Mouse (Mus musculus) left cerebral cortex, adult 18-20 months (tissue): Measurements from ENCODE around the gene Cx3cl1. TPM values are rescaled to one million over a fixed set of nuclear protein-coding genes. Genes with fewer than 3 reads are reported as not detected.

ENCODE experiments used
- DNase-seq, 2 experiments: peaks; one replicate each; pipeline ENCODE4 v3.0.0; 2021 to 2022; ENCODE audit warnings: low spot score in 2 of 2, mixed read lengths in 1 of 2
- total RNA-seq, 2 experiments: library from RNA; stranded (reverse); gene quantifications; 2 replicates each; pipeline ENCODE4 v1.2.3; 2021

Gene Cx3cl1
- total RNA-seq, 2 experiments from 2014 or later = 569 to 570 TPM

DNA sequence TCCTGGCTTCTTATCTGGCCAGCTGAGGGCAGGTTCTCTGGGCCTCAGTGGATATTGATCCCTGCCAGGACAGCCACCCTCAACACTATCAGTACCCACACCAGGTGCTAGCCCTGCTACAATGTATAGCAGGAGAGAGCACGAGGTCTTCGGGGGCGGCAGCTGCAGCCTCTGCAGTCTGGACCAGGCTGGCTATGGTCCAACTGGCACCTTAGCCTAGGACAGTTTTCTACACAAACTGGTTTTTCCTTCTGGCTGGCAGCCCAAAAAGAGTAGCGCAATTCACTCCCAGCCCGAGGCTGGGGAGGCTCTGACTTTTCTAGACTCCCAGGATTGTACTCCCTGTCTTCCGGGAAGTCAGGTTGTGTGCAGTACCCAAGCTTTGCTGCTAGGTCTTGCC is 864 bp upstream of the Cx3cl1 start:
- DNase-seq = no peak

DNA sequence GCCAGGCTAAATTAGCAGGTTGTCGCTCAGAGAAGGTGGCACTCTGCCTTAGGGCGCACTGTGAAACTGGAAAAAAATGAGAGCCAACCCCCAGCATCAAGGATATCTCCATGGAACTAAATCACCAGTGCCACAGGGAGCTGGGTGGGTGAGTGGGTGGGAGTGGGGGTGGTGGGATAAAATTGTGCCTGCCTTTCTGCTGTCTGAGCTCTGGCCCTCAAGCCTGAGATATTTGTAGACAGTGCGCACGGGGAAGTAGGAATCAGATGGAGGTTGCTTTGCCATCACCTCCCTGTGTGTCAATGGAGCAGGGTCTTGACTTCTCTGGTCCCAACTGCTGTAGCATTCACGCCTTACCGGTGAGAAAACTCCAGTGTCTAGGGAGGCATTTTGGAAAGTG is 1.2 kb downstream of the Cx3cl1 start:
- peak; percentile 46 to 61 for DNase-seq

DNA sequence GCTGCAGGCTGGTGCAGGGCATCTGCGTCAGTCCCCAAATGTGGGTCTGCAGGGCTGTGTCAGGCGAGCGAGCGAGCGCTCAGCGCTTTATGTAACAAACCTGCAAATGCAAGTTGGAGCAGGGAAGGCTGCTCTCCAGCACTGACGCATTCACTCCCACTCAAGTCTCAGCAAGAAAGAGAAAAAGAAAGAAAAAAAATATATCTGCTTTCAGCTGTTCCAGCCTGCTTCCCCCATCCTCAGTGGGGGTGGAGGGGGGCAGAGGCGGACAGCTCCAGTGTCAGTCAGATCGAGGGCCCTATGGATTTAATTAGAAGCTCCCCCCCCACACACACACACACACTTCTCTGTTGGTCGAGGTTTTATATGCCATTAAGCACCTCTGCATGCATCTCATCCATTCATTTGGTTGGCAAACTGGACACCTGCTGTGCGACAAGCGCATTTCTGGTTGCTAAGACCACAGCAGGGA is 1.9 kb downstream of the Cx3cl1 start:
- DNase-seq = peak; percentile 77 to 86

DNA sequence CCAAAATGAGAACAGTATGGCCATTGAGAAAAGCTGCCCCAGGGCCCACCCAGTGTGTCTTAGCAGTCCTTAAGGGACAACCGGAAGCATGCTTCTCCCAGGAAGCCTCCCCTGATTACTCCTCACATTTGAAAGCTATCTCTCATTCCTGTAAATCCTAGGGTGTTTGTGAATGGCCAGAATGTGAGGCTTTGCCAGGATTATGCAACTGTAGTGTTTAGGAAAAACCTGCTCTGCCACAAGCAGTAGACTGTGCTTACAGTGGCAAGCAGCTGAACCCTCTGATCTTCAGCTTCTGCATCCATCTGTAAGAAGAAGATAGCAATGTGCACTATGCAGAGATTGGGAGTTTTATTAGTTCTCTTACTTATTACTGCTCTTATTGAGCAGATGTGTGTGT is 2.8 kb downstream of the Cx3cl1 start:
- DNase-seq = no peak

DNA sequence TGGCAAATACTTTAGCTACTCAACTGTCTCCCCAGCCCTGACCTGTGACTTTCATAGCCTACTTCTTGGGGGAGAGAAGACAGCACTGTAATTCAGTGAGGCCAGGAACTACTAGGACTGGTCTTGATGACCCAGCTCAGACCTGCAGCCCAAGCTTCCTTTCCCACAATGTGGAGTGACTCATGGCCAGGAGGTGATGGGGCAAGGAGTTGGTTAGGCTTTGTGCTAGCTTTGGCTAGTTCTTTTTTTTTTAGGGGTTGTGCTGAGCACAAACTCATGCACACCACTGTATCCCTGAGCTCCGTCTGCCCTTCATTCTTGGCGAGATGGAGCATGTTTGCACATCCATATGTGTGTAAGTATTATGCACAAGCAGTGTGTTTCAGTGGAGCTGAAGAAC is 4.5 kb downstream of the Cx3cl1 start:
- no peak for DNase-seq

DNA sequence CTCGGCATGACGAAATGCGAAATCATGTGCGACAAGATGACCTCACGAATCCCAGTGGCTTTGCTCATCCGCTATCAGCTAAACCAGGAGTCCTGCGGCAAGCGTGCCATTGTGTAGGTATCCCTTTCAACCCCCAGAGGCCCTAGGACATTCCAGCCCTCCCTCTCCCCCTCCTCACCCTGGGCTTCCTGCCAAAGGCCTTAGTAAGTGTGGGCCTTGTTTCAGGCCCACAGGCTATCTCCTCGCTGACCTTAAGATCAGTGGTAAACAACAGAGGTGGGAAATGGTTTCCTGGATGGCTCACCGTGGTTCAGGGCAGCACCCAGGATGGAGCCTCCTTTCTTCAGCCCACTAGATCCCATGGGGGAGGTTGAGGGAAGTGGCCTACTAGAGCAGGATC is 6.2 kb downstream of the Cx3cl1 start:
- no peak for DNase-seq

DNA sequence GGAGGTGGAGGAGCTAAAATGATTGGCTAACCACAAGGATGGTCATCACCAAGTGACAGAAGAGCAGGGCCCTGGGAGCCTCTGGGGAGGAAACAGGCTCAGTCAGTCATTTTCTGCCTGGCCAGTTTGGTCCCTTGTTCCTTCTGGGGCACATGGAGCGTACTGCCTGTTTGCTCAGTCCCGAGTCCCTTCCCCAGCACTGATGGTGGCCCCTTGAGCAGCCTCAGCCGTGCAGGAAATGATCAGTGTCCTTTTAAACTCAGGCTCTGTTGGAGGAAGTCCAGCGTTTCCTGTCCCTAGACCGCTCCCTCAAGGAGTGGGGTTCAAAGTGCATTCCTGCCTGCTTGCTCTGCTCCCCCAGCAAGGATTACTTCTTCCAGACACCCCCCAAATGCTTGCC is 6.7 kb downstream of the Cx3cl1 start:
- DNase-seq = no peak

DNA sequence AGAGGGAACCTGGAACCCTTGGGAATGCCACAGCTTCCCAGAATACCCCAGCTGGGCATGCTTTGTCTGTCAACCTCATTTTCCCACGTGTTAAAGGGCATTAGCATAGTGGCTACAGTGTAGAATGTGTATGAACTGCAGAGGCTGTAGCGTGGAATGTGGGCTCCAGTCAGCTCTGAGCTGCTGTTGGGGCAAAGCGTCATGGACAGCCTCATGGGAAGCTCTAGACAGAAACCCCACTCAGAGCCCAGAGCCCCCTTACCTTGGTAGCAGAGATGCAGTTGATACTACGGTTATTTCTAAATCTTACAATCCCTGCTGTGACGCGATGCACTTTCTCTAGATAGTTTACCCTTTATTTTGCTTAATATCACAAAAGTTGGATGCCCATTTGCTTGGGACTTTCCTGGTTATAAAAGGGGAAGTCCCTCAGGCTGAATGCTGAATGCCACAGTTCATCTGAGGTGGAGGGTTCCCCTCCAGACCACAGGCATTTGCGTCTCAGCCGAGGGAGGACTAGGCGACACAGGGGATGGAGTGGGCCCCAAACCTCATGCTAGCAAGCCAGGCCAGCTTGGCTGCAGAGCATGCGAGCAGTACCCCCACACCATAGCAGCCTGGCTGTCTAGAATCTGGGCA is 7.2 kb downstream of the Cx3cl1 start:
- DNase-seq = no peak

DNA sequence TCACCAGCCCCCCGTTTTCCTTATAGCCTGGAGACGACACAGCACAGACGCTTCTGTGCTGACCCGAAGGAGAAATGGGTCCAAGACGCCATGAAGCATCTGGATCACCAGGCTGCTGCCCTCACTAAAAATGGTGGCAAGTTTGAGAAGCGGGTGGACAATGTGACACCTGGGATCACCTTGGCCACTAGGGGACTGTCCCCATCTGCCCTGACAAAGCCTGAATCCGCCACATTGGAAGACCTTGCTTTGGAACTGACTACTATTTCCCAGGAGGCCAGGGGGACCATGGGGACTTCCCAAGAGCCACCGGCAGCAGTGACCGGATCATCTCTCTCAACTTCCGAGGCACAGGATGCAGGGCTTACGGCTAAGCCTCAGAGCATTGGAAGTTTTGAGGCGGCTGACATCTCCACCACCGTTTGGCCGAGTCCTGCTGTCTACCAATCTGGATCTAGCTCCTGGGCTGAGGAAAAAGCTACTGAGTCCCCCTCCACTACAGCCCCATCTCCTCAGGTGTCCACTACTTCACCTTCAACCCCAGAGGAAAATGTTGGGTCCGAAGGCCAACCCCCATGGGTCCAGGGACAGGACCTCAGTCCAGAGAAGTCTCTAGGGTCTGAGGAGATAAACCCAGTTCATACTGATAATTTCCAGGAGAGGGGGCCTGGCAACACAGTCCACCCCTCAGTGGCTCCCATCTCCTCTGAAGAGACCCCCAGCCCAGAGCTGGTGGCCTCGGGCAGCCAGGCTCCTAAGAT is 7.9 kb downstream of the Cx3cl1 start:
- DNase-seq = no peak

DNA sequence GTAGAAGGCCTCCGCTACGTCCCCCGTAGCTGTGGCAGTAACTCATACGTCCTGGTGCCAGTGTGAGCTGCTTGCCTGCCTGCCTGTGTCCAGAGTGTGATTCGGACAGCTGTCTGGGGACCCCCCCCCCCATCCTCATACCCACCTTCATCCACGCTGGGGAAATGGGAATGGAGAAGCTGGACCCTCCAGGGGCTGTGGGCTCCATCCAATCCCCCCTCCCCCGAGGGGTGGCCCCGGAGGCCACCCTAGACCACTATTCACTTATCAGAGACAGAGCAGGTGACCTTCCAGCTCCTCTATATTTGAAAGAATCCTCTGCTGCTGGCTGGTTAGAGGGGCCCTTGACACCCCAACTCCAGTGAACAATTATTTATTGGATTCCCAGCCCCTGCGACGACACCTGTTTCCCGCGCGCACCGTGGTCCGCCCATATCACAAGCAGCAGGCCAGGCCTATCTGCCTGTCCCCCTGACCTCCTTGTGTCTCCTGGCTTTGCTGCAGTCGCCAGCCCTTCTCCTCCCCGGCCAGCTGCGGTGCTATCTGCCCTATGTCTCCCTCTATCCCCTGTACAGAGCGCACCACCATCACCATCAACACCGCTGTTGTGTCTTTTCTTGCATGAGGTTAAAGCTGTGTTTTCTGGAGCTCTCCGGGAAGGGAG is 8.8 kb downstream of the Cx3cl1 start:
- no peak for DNase-seq

DNA sequence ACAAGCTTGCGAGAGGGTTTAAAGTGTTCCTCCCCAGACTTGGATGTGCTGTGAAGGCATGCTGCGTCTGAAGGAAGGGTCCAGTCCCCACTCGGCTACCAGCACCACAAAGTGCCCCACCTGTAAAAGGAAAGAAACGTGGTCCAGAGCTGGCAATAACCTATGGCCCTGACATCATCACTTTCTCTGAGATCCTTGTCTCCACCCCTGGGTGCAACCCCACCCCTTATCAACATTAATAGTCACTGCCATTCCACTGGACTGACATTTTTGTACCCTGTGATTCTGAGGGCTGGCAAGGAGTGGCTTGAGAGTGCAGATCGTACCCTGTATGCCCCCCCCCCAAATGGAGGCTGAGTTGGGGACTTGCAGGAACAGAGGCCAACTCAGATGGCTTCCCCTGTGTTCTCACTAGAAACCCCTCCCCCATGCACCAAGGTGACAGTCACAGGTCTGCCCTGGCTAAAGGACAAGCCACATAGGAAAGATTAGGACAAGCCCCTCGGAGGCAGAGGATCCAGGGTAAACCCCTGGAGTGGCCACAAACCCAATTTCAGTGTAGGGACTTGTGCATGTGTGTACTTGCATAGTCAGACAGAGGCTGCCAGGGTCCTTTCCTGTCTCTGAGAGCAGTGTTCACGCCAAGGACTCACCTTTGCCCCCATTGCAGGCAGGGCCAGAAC is 9.5 kb downstream of the Cx3cl1 start:
- DNase-seq = no peak

DNA sequence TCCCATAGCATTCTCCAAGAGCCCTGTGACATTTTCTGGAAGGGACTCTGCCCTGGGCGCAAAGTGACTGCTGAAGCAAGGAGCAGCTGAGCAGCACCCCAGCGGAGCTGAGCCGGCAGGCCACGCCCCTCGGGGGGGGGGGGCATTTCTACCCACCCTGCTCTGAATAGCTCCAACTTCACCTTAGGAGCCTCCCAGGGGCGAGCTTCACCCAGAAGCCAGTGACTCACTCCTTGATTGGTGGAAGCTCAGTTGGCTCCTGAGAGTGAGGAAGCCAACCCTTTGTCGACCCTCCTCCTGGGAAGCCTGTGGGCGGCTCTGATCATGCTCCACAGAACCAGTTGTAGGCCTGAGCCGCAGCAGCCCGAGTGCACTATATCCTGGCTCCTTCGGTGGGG is 10.0 kb downstream of the Cx3cl1 start:
- no peak for DNase-seq

DNA sequence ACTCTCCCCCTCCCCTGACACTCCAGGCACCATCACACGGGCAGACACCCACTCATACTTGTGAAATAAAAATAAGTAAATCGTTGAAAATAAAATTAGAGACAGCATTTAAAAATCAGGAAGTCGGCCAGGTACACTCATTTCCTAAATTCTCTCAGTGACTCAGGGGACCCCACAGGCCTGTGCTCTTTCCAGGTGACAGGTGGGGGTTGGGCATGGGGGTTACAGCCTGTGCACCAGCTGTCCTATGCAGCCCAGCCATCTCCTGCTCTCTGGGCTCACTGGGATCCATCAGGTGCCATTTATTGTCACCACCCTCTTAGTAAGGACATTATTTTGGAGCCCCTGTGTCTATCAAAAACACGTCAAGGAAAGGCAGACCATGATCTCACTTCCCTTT is 12.1 kb downstream of the Cx3cl1 start:
- no peak for DNase-seq

DNA sequence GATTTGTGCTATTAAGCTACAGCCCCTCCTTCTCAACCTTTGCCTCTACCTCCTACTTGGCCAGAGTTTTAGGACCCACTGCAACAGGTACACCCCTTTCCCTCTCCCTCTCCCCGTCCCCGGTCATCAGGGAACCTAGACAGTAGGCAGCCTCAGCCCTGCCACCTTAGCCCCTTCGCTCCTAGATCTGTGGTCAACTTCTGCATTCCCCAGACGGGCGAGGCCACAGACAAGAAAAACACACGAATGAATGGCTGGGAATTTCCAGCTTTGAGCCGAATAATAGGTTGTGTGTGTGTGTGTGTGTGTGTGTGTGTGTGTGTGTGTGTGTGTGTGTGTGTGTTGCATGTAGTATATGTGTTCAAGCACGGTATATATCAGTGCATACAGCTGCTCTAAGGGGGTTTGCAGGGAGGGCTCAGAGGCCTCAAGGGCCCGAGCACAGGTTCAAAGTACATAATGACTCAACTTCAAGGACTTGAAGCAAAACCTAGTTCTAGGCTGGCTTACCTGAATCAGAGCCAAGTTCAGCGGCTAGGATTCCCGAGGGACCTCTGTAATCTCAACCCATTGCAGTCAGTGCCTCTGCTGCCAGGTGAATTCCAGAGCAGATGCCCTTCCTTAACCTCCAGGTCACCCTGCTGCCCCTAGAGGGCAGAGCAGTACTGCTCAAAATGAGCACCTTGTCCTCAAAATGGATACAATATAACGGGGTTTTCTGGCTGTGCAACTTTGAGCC is 13.6 kb downstream of the Cx3cl1 start:
- no peak for DNase-seq

DNA sequence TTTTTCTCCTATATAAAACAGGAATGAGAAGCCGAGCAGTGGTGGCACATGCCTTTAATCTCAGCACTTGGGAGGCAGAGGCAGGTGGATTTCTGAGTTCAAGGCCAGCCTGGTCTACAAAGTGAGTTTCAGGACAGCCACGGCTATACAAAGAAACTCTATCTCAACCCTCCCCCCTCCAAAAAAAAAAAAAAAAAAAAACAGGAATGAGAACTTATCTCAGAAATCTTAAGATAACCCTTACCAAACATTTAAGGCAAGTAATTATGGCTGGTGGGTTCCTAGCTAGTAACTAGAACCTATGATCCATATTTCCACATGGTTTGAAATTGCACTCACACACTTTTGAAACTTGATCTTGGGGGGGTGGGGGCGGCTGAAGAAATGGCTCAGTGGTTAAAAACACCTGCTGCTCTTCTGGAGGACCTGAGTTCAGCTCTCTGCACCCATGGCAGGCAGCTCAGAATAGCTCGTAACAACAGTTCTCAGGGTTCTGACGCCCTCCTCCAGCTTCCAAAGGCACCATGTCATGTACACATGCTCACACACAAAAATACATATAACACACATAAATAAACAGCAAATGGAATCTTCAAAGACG is 14.3 kb downstream of the Cx3cl1 start:
- no peak for DNase-seq

DNA sequence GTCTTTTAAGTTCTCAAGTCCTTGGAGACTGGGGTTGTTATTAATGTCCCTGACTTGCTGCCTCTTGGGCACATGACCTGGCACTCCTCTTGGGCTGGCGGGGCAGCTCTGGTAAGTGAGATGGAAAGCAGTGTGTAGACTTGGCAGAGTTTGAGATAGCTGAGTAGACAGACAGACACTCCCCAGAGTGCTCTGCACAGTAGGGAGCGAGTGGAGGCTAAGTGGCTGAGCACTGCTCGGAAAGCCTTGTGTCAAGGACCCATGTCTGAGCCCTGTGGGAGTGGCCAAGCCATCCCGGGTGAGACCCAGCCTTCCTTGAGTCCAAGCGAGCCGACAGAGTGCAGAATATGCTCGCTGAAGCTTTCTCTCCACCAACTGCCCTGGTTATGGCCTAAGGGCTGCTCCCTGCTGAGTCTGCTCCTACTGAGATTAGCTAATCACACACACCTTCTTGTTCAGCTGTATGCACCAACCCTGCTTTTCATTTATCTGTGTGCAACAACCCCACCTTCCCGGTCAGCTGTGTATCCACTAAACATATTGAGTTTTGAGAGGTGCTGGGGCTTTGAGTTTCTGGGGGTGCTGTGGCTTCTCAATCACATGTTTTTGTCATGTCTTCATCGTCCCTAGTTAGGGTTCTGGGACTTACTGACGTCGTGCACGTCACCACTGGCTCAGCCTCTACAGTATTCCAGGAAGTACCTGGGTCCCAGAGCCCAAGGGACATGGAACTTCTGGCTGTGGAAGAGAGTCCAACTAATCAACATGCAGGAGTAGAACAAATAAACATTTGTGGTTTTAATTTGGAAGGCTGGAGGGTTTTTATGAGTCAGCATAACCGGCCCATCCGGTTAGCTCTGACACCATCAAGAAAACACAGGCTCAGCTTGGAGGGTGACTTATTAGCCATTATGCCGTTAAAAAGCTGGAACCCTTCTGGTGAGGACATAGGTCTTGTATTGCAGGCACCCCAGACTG is 16.0 kb downstream of the Cx3cl1 start:
- DNase-seq = no peak

DNA sequence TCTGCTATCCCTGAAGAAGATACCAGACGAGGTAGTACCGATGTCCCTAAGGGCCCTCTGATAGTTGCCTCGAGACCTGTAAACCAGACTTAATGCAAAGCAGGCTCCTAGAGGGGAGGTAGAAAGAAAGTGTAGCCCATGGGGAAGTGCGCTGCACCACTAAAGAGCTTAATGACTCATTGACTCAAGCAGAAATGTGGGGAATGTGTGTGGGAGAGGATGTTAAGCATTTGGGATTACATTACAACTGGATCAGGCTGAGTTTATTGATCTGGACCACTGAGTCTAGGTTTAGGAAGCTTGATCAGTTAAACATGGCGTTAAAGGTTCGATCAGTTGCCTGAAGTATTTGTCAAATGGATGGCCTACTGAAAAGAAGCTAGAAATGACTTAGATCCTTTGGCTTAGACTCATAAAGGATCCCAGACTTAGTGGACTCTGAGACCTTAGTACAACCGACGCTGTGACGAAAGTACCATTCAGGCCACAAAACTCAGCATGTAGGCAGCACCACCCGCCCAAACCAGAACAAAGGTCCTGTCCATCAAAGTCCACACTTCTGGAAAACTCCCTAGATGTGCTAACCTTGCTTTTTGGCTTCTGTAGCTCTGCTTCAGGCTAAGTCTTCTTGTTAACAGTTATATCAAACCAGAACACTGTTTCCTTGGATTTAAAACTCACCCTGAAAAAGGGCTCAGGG is 17.6 kb downstream of the Cx3cl1 start:
- DNase-seq = no peak

DNA sequence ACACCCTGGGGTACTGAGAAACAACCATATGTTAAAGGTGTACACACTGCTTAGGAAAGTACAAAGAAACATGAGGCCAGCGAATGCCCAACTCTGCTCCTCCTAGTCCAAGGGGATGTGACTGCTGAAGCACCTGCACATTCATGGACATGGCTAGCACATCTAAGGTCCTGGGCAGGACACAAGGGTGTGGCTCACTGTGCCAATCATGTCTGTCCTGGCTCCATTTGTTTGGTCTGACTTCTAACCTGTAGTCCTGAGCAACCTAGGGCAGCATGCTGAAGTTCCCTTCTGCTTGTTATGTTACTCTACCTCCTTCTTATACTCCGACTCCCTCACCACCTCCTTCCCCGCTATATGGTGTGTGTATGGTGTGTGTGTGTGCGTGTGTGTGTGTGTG is 22.6 kb downstream of the Cx3cl1 start:
- DNase-seq = no peak

DNA sequence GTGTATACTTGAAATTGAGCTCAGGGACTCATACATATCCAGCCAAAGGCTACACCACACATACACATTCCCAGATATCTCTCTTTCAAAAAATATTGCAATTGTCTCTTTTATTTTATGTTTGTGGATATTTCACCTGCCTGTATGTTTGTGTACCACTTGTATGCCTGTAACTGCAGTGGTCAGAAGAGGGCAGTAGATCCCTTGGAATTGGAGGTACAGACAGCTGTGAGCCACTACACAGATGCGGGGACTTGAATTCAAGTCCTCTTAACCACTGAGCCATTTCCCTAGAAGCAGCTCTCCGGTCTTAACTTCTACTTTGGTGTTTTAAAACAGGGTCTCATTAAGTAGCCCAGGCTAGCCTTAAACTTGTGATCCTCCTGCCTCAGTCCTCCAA is 23.0 kb downstream of the Cx3cl1 start:
- DNase-seq = no peak
